In genomic region chr2:164497691-164498268, GRCm38 (mm10) we compare ENCODE assay signal across 8 mouse cellular contexts. TPM values are rescaled to one million over a fixed set of nuclear protein-coding genes. Genes with fewer than 3 reads are reported as not detected.
DNase-seq lines count a peak whose midpoint lies in the region; ATAC-seq and TF ChIP-seq lines count a peak whose summit lies in the region.

No protein-coding gene starts in this region.

- peak overlapping the region; percentile 92 for H3K4me2 ChIP-seq in heart, embryonic 12.5 days
- H3K4me2 ChIP-seq in forebrain, embryonic 11.5 days (ENCODE audit: low read depth, low read length, severe bottlenecking), result peak overlapping the region; percentile 91
- peak overlapping the region; percentile 98 for H3K4me2 ChIP-seq in liver, embryonic 14.5 days (ENCODE audit: low read depth)

- intact Hi-C loops in heart, postnatal 10 days (cut with DNase I), result loop anchor here (5.0 kb wide), 1 partner anchor 35 kb away; the partner anchor contains the start of gene Gm20458

- DNase-seq in heart, postnatal 10 days, result no peak
- DNase-seq in ES-E14 (ENCODE audit: low read depth, low spot score), result no peak
- no peak for DNase-seq in forebrain, embryonic 11.5 days (ENCODE audit: low spot score)
- no peak for DNase-seq in liver, embryonic 14.5 days (ENCODE audit: low read depth in 3 of 3, low spot score in 3 of 3)
- no peak for DNase-seq in ovary, postnatal 14 days (ENCODE audit: low spot score)
- DNase-seq in layer of hippocampus, adult 11-12 months (ENCODE audit: low spot score), result no peak
- no peak for DNase-seq in spleen, postnatal 36 days (ENCODE audit: low spot score in 2 of 2)

- in situ Hi-C loops in ES-E14 (cut with MboI; ENCODE audit: low sequenced_read_pairs in 2 of 2, unreplicated experiment in 2 of 2), result no loop called here

- H3K9me3 ChIP-seq in heart, embryonic 12.5 days (replicated peaks), result no peaks in the 10 kb centered on the region
- no peaks in the 10 kb centered on the region for H3K9me3 ChIP-seq in ES-E14 (ENCODE audit: control insufficient read depth, insufficient read depth, low read depth, low read length)
- H3K9me3 ChIP-seq in forebrain, embryonic 11.5 days (ENCODE audit: control insufficient read depth, low read length), result no peaks in the 10 kb centered on the region
- no peaks in the 10 kb centered on the region for H3K9me3 ChIP-seq in liver, embryonic 14.5 days (ENCODE audit: control insufficient read depth, low read length)

- H3K4me3 ChIP-seq in heart, embryonic 12.5 days, result peak overlapping the region; percentile 92
- peak overlapping the region; percentile 84 to 98 for H3K4me3 ChIP-seq in ES-E14 (ENCODE audit: insufficient read depth in 1 of 2, low read depth in 1 of 2, low read length in 2 of 2, poor library complexity in 1 of 2, severe bottlenecking in 1 of 2)
- peak overlapping the region; percentile 88 for H3K4me3 ChIP-seq in forebrain, embryonic 11.5 days (ENCODE audit: low read depth, low read length)
- H3K4me3 ChIP-seq in liver, embryonic 14.5 days (ENCODE audit: insufficient read depth in 1 of 2, low read depth in 2 of 2, low read length in 2 of 2), result peak overlapping the region; percentile 81 to 82

- no peaks in the 10 kb centered on the region for H3K27me3 ChIP-seq in heart, embryonic 12.5 days (replicated peaks)
- no peaks in the 10 kb centered on the region for H3K27me3 ChIP-seq in forebrain, embryonic 11.5 days (ENCODE audit: control insufficient read depth, insufficient read depth, low read length)
- H3K27me3 ChIP-seq in liver, embryonic 14.5 days (ENCODE audit: control insufficient read depth, insufficient read depth, low read length), result no peaks in the 10 kb centered on the region

- no peak for TF ChIP-seq CTCF in liver, embryonic 14.5 days (IDR thresholded peaks at IDR 0.05; ENCODE audit: low read depth)

- H3K36me3 ChIP-seq in heart, embryonic 12.5 days, result peaks cover 36% of the 10 kb centered on the region
- H3K36me3 ChIP-seq in ES-E14 (ENCODE audit: control insufficient read depth, insufficient read depth, low read length, poor library complexity, severe bottlenecking), result peaks cover 23% of the 10 kb centered on the region
- peaks cover 5% of the 10 kb centered on the region for H3K36me3 ChIP-seq in forebrain, embryonic 11.5 days (ENCODE audit: control insufficient read depth, insufficient read depth, low read length)
- H3K36me3 ChIP-seq in liver, embryonic 14.5 days (replicated peaks; ENCODE audit: control insufficient read depth, insufficient read depth, low read depth), result peaks cover 1% of the 10 kb centered on the region

- no peak for TF ChIP-seq EP300 in liver, embryonic 14.5 days (IDR thresholded peaks at IDR 0.05; ENCODE audit: low read depth)

- ATAC-seq in heart, embryonic 12.5 days (ENCODE audit: insufficient number of reproducible peaks, low FRiP score), result peak; percentile 29; the same call in 1 of the 2 replicates
- ATAC-seq in forebrain, embryonic 11.5 days (replicated peaks; ENCODE audit: low FRiP score), result peak; percentile 38
- ATAC-seq in liver, embryonic 14.5 days (ENCODE audit: insufficient read depth), result peak; percentile 47

- H3K9ac ChIP-seq in heart, embryonic 12.5 days, result peak overlapping the region; percentile 81
- peak overlapping the region; percentile 92 for H3K9ac ChIP-seq in ES-E14 (ENCODE audit: insufficient read depth, low read depth, low read length, poor library complexity, severe bottlenecking)
- H3K9ac ChIP-seq in forebrain, embryonic 11.5 days (ENCODE audit: low read length), result peak overlapping the region; percentile 67
- H3K9ac ChIP-seq in liver, embryonic 14.5 days (replicated peaks), result peak overlapping the region; percentile 67

- 5% methylated on average over 21 of the region's 21 CpGs for WGBS in heart, embryonic 12.5 days
- 5% methylated on average over 21 of the region's 21 CpGs for WGBS in forebrain, embryonic 11.5 days
- WGBS in liver, embryonic 14.5 days (ENCODE audit: insufficient replicate concordance), result 4% methylated on average over 21 of the region's 21 CpGs

- H3K27ac ChIP-seq in heart, embryonic 12.5 days (ENCODE audit: poor library complexity, severe bottlenecking), result no peak overlapping the region
- no peak overlapping the region for H3K27ac ChIP-seq in ES-E14 (ENCODE audit: insufficient read depth, low read depth, low read length, poor library complexity, severe bottlenecking)
- no peak overlapping the region for H3K27ac ChIP-seq in forebrain, embryonic 11.5 days (ENCODE audit: low read depth, low read length)
- H3K27ac ChIP-seq in liver, embryonic 14.5 days, result no peak overlapping the region

- H3K4me1 ChIP-seq in heart, embryonic 12.5 days (replicated peaks), result peaks cover 7% of the 10 kb centered on the region
- H3K4me1 ChIP-seq in ES-E14 (ENCODE audit: control insufficient read depth in 2 of 2, insufficient read depth in 2 of 2, low read length in 2 of 2, poor library complexity in 1 of 2), result peaks cover 0 to 2% of the 10 kb centered on the region in 2 experiments; a peak in 1 of 4 replicates
- H3K4me1 ChIP-seq in forebrain, embryonic 11.5 days (replicated peaks; ENCODE audit: control insufficient read depth, insufficient read depth, low read length), result no peaks in the 10 kb centered on the region; the same call in 1 of the 2 replicates
- peaks cover 7 to 10% of the 10 kb centered on the region in 2 experiments for H3K4me1 ChIP-seq in liver, embryonic 14.5 days (replicated peaks; ENCODE audit: control insufficient read depth in 2 of 2, insufficient read depth in 2 of 2, low read length in 1 of 2)

TF ChIP-seq in ES-E14, 5 proteins besides CTCF, POLR2A, EP300 and RAD21:
- TF ChIP-seq CHD2 (IDR thresholded peaks at IDR 0.05; ENCODE audit: low read depth, low read length) (no peak), HCFC1 (IDR thresholded peaks at IDR 0.05; ENCODE audit: borderline replicate concordance, insufficient read depth, low read length) (no peak), ZC3H11A (IDR thresholded peaks at IDR 0.05; ENCODE audit: borderline replicate concordance, low read depth, low read length) (no peak)

RNA-seq across cellular contexts. Expression of gene Pigt, which starts 0.5 kb away (rescaled TPM):
- 53.4 and 54.3 TPM in 2 replicates for polyA plus RNA-seq in heart, embryonic 12.5 days (2016; fragmentation: Nextera tagmentation; extraction: Ambion mirVana)
- 10 to 100 TPM; 56.4 to 56.8 TPM for total RNA-seq in heart, postnatal 10 days (2021)
- total RNA-seq in ES-E14 (2012; rRNA removed), result 57.2 and 97.3 TPM in 2 replicates
- polyA plus RNA-seq in forebrain, embryonic 11.5 days (2014; fragmentation: Nextera tagmentation; extraction: Ambion mirVana), result 51.3 and 60.3 TPM in 2 replicates
- polyA plus RNA-seq in liver, embryonic 14.5 days (2012; rRNA removed), result 21.7 and 26.5 TPM in 2 replicates
- polyA plus RNA-seq in liver, embryonic 14.5 days (2014; fragmentation: Nextera tagmentation; extraction: Ambion mirVana), result 25.6 and 28.5 TPM in 2 replicates

RNA-seq across cellular contexts. Expression of gene Dbndd2, which starts 11.9 kb away (rescaled TPM):
- polyA plus RNA-seq in heart, embryonic 12.5 days (2016; fragmentation: Nextera tagmentation; extraction: Ambion mirVana), result 7.3 and 11.3 TPM in 2 replicates
- 10 to 100 TPM; 17.1 to 18.9 TPM for total RNA-seq in heart, postnatal 10 days (2021)
- 2.9 and 4.2 TPM in 2 replicates for total RNA-seq in ES-E14 (2012; rRNA removed)
- 3.4 and 3.6 TPM in 2 replicates for polyA plus RNA-seq in forebrain, embryonic 11.5 days (2014; fragmentation: Nextera tagmentation; extraction: Ambion mirVana)
- polyA plus RNA-seq in liver, embryonic 14.5 days (2012; rRNA removed), result 4.0 and 5.8 TPM in 2 replicates
- 1.4 and 4.0 TPM in 2 replicates for polyA plus RNA-seq in liver, embryonic 14.5 days (2014; fragmentation: Nextera tagmentation; extraction: Ambion mirVana)

RNA-seq across cellular contexts. Expression of gene Trp53tg5, which starts 24.3 kb away (rescaled TPM):
- 0.19 TPM in 1 of 2 replicates, not detected in the other for polyA plus RNA-seq in heart, embryonic 12.5 days (2016; fragmentation: Nextera tagmentation; extraction: Ambion mirVana)
- total RNA-seq in heart, postnatal 10 days (2021), result not detected
- 0.22 and 0.26 TPM in 2 replicates for total RNA-seq in ES-E14 (2012; rRNA removed)
- polyA plus RNA-seq in forebrain, embryonic 11.5 days (2014; fragmentation: Nextera tagmentation; extraction: Ambion mirVana), result not detected in 2 replicates
- polyA plus RNA-seq in liver, embryonic 14.5 days (2012; rRNA removed), result not detected in 2 replicates
- not detected in 2 replicates for polyA plus RNA-seq in liver, embryonic 14.5 days (2014; fragmentation: Nextera tagmentation; extraction: Ambion mirVana)

RNA-seq across cellular contexts. Expression of gene Gm20458, which starts 37.0 kb away (rescaled TPM):
- polyA plus RNA-seq in heart, embryonic 12.5 days (2016; fragmentation: Nextera tagmentation; extraction: Ambion mirVana), result 11.8 and 16.9 TPM in 2 replicates
- total RNA-seq in heart, postnatal 10 days (2021), result 1 to 10 TPM; 5.5 to 7.4 TPM
- total RNA-seq in ES-E14 (2012; rRNA removed), result 2.1 TPM in 1 of 2 replicates, not detected in the other
- polyA plus RNA-seq in forebrain, embryonic 11.5 days (2014; fragmentation: Nextera tagmentation; extraction: Ambion mirVana), result 3.2 and 7.3 TPM in 2 replicates
- 0.13 and 1.7 TPM in 2 replicates for polyA plus RNA-seq in liver, embryonic 14.5 days (2012; rRNA removed)
- polyA plus RNA-seq in liver, embryonic 14.5 days (2014; fragmentation: Nextera tagmentation; extraction: Ambion mirVana), result 1.9 and 5.9 TPM in 2 replicates

RNA-seq across cellular contexts. Expression of gene Sys1, which starts 41.0 kb away (rescaled TPM):
- polyA plus RNA-seq in heart, embryonic 12.5 days (2016; fragmentation: Nextera tagmentation; extraction: Ambion mirVana), result 36.4 and 40.3 TPM in 2 replicates
- 10 to 100 TPM; 21.3 to 25.1 TPM for total RNA-seq in heart, postnatal 10 days (2021)
- total RNA-seq in ES-E14 (2012; rRNA removed), result 47.6 and 51.1 TPM in 2 replicates
- polyA plus RNA-seq in forebrain, embryonic 11.5 days (2014; fragmentation: Nextera tagmentation; extraction: Ambion mirVana), result 63.4 and 71.2 TPM in 2 replicates
- 15.9 and 20.6 TPM in 2 replicates for polyA plus RNA-seq in liver, embryonic 14.5 days (2012; rRNA removed)
- polyA plus RNA-seq in liver, embryonic 14.5 days (2014; fragmentation: Nextera tagmentation; extraction: Ambion mirVana), result 30.7 TPM in 2 replicates
